Mouse (Mus musculus) bone marrow macrophage, adult 2 months (primary cell): ENCODE data around the gene Dnase2a. TPM values are rescaled to one million over a fixed set of nuclear protein-coding genes. Genes with fewer than 3 reads are reported as not detected.

ENCODE experiments used
- H3K27ac ChIP-seq: 2 replicates; pipeline ENCODE4 v1.5.1; 2012; ENCODE audit warnings: low read depth, low read length; ENCODE audit not compliant: insufficient read depth
- H3K4me1 ChIP-seq: 2 replicates; pipeline ENCODE4 v1.6.1; 2012; ENCODE audit warnings: low read length; ENCODE audit not compliant: control insufficient read depth, insufficient read depth
- H3K4me3 ChIP-seq: 2 replicates; pipeline ENCODE4 v1.5.1; 2012; ENCODE audit warnings: mild to moderate bottlenecking, low read length, moderate library complexity; ENCODE audit not compliant: insufficient read depth
- CTCF ChIP-seq: IDR thresholded peaks from 2 replicates; pipeline ENCODE4 v1.5.1; 2012; ENCODE audit warnings: low read depth, mild to moderate bottlenecking, low read length, moderate library complexity
- POLR2A ChIP-seq: IDR thresholded peaks from 2 replicates; pipeline ENCODE4 v1.6.1; 2012; ENCODE audit warnings: mild to moderate bottlenecking, low read depth, low read length, borderline replicate concordance
- polyA plus RNA-seq: library from polyadenylated mRNA; stranded (reverse); fragments of >200 nt; gene quantifications from 2 replicates; pipeline ENCODE4 v1.2.4, GENCODE M21; 2012; ENCODE audit not compliant: missing spikeins, insufficient read depth, insufficient read length

Dnase2a gene
- polyA plus RNA-seq, 1 experiment: 109 TPM

- TF ChIP-seq CTCF (no peak), POLR2A (no peak)
- H3K4me1 ChIP-seq: no peaks in the 10 kb centered on the region
- no peak overlapping the region for H3K27ac ChIP-seq
- H3K4me3 ChIP-seq: no peak overlapping the region
These were observed 27.1 kb downstream of the Dnase2a start for GRCm38 (mm10) chr8:84935489-84935888.

- no peaks in the 10 kb centered on the region for H3K4me1 ChIP-seq
- no peak overlapping the region for H3K27ac ChIP-seq
- peak overlapping the region; percentile 49; the same call in 1 of the 2 replicates for H3K4me3 ChIP-seq
- TF ChIP-seq CTCF: no peak
- TF ChIP-seq POLR2A: no peak
These were observed 27.9 kb downstream of the Dnase2a start for GRCm38 (mm10) chr8:84936041-84936961.

DNA sequence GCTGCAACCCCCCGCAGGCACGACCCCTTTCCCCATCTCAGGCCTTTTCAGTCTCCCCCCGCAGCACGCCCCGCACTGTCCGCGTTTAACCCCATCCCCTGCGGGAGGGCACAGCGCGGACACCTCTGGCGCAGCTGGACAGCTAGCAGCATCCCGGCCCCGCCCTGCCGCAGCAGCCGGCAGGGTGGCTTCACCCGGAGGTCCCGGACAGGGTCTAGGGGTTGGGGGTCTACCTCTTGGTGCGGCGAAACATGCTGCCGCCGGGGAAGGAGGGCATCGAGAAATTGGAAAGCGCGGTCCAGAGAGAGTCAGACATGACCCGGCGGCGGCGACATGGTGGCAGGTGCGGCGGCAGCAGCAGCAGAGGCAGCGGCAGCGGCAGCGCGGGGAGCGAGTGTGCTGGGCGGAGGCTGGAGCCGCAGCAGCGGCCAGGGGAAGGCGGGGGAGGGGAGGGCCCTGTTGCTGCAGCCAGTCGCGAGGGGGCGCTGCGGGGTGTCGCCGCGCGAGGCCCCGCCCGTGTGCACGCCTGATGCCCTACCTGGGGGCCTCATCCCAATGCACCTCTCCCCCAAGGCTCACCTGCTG lies 28.7 kb downstream of the Dnase2a start, which contains the start of gene Mast1:
Mast1 (minus strand) TSS at position 398 of the 585 bp plus-strand sequence.
- H3K4me1 ChIP-seq: no peaks in the 10 kb centered on the region
- peak within 1 kb of the TSS; percentile 49 for H3K4me3 ChIP-seq
- TF ChIP-seq CTCF: peak; percentile 56
- no peak for TF ChIP-seq POLR2A
- H3K27ac ChIP-seq: no peak within 1 kb of the TSS

DNA sequence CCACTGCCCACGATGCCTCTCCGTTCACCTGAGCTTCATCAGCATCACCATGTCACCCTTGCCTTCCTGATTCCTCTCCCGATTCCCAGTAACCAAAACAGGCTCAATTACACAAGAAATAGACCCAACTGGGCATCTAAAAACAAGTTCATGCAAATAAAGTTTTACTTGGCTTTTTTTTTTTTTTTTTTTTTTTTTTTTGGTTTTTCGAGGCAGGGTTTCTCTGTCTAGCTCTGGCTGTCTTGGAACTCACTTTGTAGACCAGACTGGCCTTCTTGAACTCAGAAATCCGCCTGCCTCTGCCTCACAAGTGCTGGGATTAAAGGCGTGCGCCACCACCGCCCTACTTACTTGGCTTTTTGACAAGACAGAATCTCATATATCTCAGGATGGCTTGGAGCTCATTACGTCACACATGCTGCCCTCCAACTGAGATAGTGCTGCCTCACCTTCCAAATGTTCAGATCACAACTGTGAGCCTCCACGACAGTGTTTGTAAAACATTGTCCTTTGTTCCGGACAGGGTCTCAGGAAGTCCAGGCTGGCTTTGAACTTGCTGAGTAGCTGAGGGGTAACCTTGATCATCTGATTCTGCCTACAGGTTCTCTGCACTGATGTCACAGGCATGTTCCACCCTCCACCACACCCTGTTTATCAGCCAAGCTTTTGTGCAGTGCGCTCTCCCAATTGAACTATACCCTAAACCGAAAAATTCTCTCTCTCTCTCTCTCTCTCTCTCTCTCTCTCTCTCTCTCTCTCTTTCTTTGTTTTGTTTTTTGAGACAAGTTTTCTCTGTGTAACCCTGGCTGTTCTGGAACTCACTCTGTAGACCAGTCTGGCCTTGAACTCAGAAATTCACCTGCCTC lies 29.5 kb downstream of the Dnase2a start:
- H3K4me1 ChIP-seq: no peaks in the 10 kb centered on the region
- no peak overlapping the region for H3K27ac ChIP-seq
- TF ChIP-seq CTCF (no peak), POLR2A (no peak)
- no peak overlapping the region for H3K4me3 ChIP-seq

DNA sequence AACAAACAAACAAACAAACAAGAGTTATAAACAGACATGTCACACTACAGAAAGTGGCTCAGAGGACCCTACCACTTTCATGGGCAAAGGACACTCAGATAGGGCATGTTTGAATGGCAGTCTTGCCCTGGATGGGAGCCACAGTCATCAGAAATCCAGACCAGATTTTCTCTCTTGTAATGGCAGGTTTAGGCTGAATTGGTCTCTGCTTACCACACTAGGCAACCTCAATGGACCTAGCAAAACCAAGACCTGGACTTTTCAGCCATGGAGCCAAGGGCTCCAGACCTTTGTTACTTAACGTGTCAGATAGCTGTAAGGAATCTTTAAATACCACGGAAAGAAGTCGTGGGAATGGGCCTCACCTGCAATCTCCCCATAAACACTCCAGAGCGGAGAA lies 35.3 kb downstream of the Dnase2a start:
- TF ChIP-seq POLR2A: no peak
- no peak for TF ChIP-seq CTCF
- H3K4me1 ChIP-seq: no peaks in the 10 kb centered on the region

DNA sequence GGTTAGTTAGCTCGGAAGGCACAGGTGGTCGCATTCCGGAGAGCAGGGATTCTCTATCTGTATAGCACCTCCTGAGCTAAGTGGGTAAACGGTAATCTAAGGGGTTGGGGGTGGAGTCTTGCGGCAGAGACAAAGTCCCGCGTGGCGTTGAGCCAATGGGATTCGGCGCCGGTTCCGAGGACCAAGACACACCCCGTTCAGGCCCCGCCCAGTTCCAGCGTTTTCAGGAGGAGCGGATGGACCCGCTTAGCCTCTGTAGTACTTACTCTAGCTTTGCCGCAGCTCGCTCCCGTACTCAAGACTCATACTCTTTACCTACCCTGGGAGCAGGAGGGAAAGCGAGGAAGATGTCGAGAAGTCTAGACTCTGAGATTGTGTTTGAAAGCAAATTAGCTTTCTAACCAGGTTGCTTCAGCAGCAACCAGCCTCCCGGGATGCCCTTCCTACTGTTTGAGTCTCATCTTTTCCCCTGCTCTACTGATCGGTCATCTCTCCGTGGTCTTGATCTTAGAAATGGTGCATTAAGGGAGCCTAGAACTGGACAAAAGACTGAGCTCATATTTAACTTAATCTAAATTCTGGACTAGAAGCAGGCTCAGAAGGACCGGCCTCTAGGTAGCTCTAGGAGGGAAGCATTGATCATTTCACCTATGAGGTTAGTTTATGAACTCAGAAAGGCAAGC lies 36.3 kb downstream of the Dnase2a start:
- TF ChIP-seq POLR2A (no peak), CTCF (no peak)
- Histone ChIP-seq H3K4me3 (no peak overlapping the region), H3K4me1 (no peaks in the 10 kb centered on the region), H3K27ac (no peak overlapping the region)

More for the DNA sequence above, 35.3 kb downstream of the Dnase2a start:
- H3K4me3 ChIP-seq: no peak overlapping the region
- no peak overlapping the region for H3K27ac ChIP-seq

DNA sequence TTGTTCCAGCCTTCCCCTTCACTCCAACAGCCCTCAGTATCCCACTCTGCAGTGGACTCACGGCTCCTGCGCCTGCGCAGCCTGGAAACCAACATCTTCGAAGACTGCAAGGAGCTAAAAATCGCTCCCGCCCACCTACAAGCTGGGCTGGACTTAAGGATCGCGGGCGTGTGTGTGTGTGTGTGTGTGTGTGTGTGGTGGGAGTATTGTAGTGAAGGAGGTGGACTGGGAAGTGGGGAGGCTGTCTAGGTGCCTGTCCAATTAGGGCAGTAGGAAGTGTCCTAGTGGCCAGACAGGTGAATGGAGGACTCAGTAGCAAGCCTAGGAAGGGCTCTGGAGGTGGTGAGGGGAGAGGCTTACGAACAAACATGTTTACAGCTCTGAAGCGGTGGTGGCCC lies 36.9 kb downstream of the Dnase2a start:
- TF ChIP-seq POLR2A (no peak), CTCF (no peak)
- H3K4me1 ChIP-seq: no peaks in the 10 kb centered on the region
- H3K4me3 ChIP-seq: no peak overlapping the region
- H3K27ac ChIP-seq: no peak overlapping the region

DNA sequence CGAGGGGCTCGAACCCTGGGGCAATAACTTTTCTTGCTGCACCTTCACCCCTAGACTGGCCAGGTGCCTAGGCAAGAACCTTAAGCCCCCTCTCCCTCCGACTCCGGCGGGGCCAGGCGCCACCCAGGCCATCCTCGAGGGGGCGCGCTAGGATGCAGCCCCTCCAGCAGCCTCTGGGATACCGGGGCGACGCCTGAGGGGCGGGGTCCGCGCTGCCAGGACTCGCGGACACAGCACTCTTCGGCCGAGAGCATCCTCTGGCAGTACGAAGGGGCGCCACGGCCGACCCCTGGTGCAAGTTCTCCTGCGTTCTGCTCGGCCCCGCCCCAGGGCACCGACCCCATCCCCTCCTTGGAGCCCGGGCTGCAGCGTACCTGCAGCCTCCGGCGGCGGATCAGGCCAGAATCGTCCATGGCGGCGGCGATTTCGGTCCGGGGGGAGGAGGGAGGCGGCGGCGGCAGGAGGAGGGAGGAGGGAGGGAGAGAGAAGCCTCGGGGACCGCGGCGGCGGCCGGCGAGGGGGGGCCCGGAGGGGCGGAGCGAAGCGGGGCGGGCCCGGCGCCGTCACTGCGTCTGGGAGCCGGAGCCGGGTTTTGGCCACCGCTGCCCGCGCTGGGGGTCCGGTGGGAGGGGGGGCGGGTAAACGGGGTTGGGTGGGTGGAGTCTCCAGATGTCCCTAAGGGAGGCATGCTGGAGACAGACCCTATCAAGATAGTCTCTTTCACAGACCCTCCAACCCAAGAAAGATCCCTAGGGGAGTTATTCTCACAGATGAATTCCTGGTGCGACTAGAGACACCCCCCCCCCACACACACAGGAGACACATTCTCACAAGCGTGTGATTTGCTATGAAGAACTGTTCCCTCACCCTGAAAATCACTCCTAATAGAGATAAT lies 37.5 kb downstream of the Dnase2a start:
- Histone ChIP-seq H3K4me3 (no peak overlapping the region), H3K4me1 (no peaks in the 10 kb centered on the region), H3K27ac (no peak overlapping the region)
- TF ChIP-seq CTCF (no peak), POLR2A (no peak)
